Mouse (Mus musculus) liver (tissue): Measurements from ENCODE around the gene Opcml.

ENCODE experiments used
- DNase-seq: peaks from one replicate; pipeline ENCODE4 v3.0.0-alpha.2; 2020; ENCODE audit warnings: mixed read lengths

The Opcml gene

DNA sequence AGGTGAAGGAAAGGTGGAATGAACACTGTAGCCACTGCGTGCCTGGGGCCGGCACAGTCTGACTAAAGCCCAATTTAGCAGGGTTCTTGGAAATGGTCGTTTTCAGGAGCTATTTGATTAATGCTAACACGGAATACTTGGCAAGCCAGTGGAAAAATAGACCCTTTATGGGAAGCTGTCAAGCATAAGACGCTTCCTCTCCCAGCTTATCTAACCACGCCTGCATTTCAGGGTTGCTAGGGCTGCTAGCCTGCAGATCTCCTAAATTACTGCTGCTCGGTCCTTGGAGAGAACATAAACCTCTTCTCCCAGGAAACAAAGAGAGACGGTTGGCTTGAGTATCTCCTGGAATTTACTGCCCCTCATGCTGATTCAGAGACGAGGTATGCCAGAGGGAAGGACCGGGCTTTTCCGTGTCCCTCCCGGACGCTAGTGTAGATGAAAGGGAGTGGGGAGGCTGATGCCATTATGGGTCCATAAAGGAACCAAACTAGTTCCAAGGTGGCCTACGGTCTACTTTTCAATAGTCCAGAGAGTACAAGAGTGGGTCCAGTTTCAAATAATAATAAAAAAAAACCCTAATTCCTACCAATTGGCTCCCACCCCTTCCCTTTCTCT, 772.6 kb downstream of the Opcml start:
- DNase-seq = no peak

DNA sequence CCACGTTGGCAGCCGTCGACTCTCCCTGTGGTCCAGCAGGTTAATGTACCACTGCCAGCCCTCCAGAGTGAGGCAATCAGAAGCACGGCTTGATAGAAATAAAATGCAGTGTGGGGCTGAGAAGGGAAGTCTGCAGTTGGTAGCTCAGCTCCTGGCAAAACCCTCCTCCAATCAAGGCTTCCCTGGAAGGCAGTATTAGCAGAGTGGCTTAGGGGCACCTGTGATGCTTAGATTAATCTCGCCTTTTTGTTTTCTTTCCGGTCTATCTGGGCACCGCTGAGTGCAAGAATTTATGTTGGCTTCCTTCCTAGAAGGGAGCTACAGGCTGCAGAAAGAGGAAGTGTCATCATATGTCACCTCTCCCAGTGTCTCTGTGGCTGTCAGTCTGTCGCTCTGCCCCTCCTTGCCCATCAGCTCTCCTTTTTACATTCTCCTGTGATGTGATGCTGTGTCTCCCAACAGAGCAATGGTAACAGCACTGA, 778.5 kb downstream of the Opcml start:
- DNase-seq = no peak

DNA sequence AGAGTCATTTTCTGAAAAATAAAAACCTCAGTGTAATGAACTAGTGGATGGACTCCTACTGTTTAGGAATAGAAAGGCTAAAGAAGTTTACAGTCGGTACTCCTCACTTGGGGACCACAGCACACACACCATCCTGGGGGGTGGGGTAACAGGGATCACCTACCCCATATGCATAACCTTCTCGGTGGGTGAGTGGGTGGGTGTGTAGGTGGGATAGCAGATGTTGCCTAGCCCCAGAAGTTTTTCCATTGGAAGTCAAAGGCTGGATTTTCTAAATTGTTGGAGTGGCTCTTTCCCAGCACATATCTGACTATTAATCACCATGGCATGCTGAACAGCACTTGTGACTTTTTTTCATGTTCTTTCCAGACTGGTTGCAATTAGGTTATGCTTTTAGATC, 779.2 kb downstream of the Opcml start:
- DNase-seq = no peak

DNA sequence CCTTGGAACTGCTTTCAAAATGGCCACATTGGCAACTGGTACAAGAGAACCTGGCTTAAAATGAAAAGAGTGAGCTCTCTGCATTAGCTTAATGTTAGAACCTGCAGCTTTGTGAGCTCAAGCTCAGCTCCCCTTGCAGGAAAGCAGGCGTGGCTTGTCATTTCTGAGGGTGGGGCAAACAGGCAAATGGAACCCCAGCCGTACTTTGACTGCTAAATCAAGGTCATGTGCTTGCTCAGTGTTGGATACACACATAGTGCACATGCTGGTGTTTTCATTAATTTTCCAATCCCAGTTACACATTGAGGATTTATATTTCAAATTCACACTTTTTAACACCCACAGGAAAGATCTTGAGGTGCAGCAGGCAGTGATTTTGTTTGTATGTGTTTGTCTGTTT, 781.1 kb downstream of the Opcml start:
- no peak for DNase-seq

DNA sequence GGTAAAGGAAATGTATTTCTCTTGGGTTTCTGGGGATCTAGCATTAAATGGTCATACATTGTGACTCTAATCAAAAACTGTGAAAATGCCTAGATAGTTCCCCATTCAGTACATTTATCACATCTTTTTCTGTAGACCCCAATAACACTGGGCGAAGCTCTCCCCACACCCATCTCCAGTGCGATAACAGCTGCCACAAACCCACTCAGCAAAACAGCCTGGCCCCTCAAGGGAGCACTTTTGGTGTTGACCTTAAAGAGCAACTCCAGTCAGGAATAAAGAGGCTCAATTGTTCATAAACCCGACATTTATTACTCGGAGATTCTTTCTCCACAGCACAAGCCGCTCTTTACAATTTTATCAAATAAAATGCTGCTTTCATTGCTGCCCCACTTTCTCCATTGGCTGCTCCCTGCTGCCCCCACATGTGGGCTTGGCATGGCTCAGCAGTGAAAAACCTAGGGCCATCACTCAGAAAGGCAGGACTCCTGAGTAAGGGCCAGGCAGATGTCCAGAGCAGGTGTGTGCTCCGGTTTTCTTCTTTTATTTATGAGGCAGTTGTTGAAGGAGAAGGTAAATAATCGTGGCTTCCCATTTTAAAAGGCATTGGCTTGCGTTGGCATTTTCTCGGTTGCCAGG, 781.7 kb downstream of the Opcml start:
- DNase-seq = no peak

DNA sequence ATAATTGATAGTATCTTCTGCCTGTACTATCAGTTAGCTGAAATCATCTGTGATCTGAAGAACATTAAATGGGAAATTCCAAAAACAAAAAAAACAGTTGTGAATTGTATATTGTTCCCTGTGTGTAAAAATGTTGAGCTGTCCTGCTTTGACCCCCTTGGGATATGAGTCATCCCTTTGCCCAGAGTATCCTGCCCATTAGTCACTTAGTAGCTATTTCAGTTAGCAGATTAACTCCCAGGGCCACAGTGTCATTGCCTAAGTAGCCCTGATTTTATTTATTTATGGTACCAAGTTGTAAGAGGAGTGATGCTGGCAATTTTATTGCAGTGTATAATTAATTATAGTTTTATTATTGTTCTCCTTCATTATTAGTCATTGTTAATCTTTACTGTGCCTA, 788.2 kb downstream of the Opcml start:
- DNase-seq = no peak

DNA sequence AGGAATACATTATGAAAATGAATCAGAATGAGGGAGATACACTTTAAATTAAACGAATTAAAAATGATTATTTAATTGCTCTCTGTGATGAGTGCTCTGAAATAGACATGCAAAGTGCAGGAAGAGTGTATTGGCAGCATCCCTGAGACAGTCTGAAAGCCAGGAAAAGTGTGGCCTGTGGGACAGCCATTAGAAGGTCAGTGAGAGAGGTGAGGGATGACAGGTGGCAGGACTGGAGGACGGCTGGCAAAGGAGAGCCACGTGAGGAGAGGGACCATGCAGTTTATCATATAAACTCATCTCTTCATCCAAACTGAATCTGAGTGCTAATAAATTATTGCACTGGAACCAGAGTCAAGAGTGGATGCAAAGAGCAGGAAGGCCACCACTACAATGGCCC, 796.7 kb downstream of the Opcml start:
- no peak for DNase-seq

DNA sequence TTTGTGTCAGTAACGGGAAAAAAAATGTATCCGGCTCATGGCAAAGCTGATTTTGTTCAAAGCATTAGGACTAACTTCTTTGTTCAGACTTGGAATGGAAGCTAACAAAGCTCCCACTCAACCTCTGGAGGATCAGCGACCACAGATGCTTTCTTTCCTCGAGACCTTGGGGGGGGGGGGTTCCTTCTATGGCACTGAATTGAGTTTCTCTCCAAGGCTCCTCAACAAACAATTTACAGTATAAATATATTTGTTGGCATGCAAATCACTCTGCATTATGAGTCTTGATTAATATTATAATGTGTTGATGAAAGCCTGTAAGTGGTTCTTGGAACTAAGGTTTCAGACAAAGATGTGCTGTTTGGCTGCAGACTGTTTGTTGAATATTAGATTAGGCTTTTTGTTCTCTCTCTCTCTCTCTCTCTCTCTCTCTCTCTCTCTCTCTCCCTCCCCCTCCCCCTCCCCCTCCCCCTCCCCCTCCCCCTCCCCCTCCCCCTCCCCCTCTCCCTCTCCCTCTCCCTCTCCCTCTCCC, 797.3 kb downstream of the Opcml start:
- DNase-seq = no peak

DNA sequence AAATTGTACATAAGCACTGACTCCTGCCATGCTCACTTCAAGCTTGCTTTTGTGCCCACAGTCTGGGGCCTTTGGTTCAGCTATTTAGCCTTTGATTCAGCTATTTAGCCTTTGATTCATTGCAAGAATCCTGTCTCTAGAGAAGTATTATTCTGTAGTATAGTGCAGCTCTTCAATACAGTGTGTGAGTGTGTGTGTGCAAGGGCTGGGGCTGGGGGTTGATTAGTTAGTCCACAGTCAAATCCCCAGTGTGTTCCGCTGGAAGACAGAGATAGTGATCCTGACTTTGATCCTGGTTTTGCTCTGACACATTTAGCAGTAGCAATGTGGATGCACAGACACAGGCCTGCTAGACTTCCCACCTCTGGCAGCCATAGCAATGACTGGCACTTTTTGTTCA, 797.9 kb downstream of the Opcml start:
- no peak for DNase-seq

DNA sequence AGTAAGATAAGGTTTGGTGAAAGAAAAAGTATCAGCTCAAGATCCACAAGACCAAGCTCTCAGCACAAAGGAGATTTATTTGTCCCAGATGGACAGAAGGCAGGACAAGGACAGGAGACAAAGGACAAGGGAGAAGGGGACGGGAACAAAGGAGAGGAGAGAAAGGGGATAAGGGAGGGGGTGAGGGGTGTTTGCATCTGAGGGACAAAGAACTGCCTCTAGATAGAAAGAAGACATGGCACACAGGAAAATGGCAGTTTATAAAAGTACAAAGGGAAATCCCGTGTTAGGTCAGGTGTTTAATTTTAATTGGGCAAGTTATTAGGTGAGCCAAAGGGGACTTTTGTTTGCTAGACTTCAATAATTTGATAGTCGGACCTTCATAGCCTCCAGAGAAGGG, 801.6 kb downstream of the Opcml start:
- DNase-seq = no peak

DNA sequence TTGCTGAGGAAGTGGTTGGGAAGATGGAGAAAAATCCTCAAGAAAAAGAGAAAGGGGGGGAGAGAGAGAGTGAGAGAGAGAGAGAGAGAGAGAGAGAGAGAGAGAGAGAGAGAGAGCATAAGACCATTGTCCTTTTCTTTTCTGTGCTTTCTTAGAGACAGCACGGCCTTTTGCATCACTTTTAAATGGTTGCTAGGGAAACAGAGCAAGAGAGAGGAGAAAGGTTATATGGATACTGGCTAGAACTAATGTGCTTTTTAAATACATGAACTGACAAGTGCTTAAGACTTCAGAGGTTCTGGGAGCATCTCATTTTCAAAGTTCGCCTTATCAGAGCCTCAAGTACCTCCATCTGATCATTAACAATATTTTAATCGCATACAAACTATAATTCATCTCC, 804.5 kb downstream of the Opcml start:
- no peak for DNase-seq

DNA sequence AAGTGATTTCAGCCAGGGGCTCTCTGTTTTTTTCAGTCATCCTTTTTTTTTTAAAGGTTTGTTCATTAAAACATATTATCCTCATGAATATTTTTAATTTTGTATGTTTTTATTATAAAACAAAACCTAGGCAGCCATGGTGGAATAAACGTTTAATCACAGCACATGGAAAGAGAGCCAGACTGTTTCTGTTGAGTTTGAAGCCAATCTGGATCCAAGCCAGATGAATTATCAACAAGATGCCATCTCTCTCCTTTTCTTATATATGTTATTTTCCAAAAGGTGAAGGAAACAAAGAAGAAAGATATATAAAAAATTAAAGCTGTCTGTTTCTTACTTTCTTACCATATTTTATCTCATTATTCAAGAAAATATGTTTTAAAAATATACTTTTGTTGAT, 815.0 kb downstream of the Opcml start:
- DNase-seq = no peak

DNA sequence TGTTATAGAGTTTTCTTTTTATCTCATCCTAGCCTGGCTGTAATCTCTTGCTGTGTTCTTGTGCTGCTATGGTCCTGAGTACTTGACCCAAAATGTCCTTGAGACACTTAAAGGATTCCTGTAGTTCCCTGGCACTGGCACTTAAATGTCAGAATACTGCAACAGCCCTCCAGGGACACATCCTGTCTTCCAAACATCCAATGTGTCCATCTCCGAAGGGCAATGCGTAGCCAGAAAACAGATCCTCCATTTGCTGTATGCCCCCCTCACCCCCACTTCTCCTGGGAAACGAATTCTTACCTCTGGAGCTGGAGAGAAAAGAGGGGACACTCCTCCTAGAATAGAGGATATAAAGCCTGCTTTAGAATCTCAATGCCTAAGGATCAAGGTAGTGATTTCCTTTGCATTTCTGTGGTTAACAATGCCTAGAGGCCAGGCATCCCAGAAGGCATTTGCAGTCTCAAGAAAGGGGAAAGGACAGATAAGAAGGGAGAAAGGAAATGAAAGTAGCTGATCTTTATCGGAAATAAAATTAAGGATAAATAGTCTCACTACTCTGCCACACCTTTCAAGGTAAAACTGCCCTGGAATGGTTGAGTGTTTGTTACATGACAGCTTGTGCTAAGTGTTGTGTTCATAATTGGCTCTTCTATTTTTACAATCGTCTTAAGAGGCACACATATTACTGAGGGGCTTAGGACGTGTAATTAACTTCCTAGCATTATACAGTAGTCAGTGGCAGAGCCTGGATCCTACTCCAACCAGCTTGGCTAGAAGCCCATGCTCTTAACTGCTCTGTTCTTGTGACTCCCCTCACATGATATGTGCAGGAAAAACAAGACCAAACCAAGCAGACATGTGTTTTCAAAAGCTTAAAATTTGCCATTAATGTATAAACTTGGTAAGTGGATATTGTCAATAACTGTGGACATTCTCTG, 823.4 kb downstream of the Opcml start:
- no peak for DNase-seq

DNA sequence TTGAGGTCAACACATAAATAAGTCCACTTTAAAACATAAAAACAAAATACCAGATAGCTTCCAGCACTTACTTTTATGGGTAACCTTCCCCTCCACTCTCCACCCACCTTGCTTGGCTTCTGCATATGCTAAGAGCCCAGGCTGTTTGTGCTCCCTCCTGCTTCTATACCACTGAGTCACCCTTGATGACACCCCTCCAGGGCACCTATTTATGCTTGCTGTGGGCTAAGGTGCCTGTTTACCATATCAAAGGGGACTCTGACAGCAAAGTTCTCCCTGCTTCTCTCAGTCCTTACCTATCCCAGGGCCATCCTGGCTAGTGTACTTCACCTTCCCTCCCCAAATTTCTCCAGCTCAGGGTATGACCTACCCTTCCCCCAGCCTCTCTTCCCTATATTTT, 824.9 kb downstream of the Opcml start:
- no peak for DNase-seq

DNA sequence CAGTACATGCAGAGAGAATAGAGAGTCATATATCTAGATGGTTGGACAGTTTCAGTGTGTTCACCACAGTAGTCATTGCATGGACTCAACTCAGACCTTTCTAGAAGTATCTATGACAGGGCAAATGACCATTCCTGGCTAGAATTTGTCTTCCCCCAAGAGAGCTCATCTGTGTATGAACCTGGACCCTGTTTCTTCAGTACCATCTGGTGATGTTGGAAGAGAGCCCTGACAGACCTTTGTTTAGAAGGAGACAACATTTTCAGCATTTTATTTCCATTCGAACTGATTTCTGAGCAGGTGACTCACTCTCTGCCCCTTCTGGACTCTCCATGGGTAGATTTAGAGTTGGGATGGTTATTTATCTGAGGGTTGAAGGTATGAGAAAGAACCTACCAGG, 827.1 kb downstream of the Opcml start:
- no peak for DNase-seq

DNA sequence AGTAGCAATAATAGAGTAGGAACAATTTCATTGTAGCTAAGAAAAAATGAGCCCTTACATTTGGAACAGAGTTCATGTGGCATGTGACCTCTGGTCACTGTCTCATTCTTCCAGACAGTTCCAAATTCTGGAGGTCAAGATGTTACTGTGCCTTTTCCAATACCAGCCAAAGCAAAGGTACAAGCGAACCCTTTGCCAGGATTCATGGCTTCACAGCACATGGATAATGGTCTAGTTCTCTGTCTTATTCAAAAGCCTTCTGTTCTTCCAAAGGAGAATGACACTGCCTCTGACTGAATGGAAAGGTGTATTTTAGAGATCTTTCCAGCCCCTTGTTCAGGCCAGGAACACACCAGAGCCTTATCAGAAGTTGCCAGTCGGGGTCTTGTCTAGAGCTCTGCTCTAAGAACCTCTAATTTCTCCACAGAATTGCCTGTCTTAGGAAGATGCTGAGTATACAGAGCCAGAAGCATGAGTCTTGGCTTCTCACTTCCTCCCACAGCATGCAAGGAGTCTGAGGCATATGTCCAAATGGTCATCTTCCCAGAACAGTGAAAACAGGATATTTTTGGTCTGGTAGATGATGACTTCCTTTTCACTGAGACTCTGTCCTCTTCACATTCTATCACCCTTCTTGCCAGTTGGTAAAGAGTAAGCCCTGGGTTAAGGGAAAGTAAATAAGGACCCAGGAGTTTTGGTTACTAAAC, 827.8 kb downstream of the Opcml start:
- DNase-seq = no peak

DNA sequence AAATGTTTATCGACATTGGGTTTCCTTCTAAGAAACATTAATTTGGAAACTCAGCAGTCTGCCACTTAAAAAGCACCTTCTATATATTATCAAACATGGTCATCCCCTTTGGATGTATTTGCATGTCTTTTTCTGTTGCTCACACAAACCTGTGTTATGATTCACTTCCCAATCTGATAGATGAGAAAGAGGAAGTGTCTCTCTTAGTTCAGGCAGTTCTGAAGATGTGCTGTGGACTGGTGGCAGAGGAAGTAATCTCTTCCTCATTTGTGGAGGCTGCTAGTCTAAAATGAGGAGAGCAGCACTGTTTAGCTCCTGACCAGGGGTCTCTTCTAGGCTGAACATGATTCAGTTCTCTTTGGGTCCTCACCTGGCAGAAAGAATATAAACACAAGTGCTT, 831.4 kb downstream of the Opcml start:
- DNase-seq = no peak

DNA sequence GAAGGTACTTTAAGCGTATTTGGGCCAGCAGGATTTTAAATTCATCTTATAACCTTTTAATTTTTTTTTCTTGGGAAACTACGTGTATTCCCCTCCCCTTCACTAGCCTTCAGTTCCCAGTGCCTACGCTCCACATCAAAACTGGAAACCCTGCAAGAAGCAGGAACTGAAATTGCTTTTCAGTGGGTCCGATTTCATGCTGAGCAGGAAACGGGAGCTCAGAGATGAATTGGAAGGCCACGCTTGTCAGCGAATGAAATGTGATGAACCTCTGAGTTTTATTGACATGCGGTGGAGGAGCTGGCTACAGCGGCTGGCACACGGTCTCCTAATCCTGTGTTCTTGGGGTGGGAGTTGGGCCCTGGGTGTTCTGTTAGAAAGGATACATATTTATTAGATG, 834.3 kb downstream of the Opcml start:
- DNase-seq = no peak

DNA sequence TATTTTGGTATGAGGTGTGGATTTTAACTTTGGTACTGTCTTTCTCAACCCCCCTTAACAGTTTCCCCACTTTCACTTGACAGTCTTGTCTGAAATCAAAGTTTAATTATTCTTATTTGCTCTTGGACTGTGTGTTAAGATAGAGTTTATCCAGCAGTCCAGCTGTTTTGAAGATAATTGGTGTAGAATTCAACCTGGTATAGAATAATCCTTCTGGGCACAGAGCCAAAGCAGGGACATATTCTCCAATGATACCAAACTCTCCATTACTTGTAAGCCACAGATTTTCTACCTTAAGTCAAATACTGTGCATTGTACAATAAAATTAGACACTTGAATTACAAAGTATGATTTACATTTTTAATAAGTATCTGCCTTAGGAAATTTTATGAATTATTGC, 852.2 kb downstream of the Opcml start:
- DNase-seq = no peak

DNA sequence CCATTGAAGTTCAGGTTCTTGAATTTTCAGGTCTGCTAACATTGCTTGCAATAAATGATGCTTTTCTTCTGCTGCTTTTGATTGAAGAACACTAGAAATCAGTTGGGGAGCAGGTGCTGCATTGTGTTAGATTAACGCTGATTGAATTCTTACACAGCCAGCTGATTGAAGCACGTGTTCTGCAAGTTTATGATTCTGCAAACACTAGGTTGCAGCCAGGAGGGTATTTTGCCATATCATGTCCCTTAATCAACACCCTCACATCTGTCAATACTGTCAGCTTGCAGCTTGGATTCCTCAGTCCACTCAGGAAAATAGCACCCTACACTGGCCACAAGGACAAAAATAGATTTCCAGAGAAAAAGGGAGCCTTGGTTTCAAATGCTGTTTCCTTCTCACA, 853.5 kb downstream of the Opcml start:
- no peak for DNase-seq

DNA sequence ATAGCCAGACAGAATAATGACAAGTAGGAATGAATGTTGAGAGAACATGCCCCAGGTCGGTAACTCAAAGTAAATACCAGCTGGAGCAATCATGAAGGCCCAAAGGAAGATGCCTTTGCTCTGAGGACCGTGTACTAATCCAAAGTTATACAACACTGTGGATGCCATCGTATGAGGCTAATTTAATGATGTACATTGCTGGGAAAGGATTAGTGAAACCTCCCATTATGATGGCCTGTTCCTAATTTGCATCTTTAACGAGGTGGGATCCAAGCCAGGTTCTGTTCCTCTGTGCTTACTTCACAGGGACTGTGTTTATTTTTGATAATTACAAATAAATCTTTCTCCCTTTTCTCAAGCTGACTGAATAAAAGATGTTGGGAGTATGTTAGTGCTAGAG, 859.5 kb downstream of the Opcml start:
- no peak for DNase-seq

DNA sequence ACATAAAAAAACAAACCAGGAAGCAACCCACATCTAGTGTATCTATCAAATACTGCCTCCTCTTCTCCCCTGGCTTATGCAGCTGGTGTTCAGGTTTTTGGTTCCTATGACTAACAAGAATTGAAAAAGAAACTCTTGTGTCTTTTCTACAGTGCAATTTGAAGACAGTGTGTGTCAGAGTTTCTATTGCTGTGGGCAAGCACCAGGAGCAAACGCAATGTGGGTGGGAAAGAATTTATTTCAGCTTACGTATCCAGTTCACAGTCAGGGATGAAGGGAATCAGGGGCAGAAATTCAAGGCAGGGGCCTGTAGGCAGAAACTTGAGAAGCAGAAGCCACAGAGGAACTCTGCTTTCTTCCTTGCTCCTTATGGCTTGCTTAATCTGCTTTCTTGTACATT, 869.4 kb downstream of the Opcml start:
- no peak for DNase-seq

DNA sequence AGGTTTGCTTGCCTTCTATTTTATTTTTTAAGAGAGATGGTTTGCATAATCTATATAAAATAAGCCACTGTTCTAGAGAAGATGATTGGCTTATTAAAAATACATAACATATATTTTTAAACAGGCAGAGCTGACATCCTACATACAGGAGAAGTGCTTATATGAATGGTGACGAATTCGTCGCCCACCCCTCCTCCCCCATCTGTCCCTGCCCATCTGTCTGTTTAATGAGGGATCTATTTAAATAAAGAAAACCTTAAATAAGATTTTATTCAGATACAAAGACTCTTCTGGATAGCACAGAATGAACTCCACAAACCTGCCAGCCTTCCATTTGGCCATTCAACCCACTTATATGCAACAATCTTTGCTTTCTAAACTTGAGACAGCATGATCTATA, 872.3 kb downstream of the Opcml start:
- DNase-seq = no peak
